Mouse (Mus musculus) G1E (cell line): ENCODE measurements at regions not wholly inside any gene's neighbourhood (a gene's known extent, or its start where the extent isn't known, plus 50 kb on each side); places are given as distances from the start of the nearest gene placed in this dataset.

Experiments
- ATAC-seq: 2 replicates; pipeline ENCODE4 v1.8.0; 2016; ENCODE audit warnings: mild to moderate bottlenecking; ENCODE audit not compliant: insufficient number of reproducible peaks, poor library complexity, low FRiP score, severe bottlenecking; ENCODE audit errors: extremely low read depth
- DNase-seq: peaks from one replicate; pipeline ENCODE4 v3.0.0; 2012; ENCODE audit warnings: low spot score
- H3K27me3 ChIP-seq: 2 replicates; pipeline ENCODE4 v1.6.1; 2012; ENCODE audit warnings: mild to moderate bottlenecking, low read length, inconsistent platforms; ENCODE audit not compliant: insufficient read depth
- H3K36me3 ChIP-seq: replicated peaks from 2 replicates; pipeline ENCODE3; 2012; ENCODE audit warnings: mild to moderate bottlenecking, inconsistent platforms
- H3K4me1 ChIP-seq: 2 replicates; pipeline ENCODE4 v1.6.1; 2012; ENCODE audit warnings: low read depth, low read length, inconsistent platforms, mixed read lengths; ENCODE audit not compliant: insufficient read depth
- H3K4me3 ChIP-seq: 2 replicates; pipeline ENCODE4 v1.5.1; 2012; ENCODE audit warnings: low read depth, mild to moderate bottlenecking, inconsistent platforms, low read length, moderate library complexity, mixed read lengths
- H3K9me3 ChIP-seq: replicated peaks from 2 replicates; pipeline ENCODE4 v1.6.1; 2012; ENCODE audit warnings: inconsistent platforms
- CTCF ChIP-seq: IDR thresholded peaks from 2 replicates; pipeline ENCODE4 v1.5.1; 2012; ENCODE audit warnings: low read depth, low read length, inconsistent platforms, mixed read lengths
- GATA1 ChIP-seq: IDR thresholded peaks from 2 replicates; pipeline ENCODE4 v1.6.1; 2012; ENCODE audit warnings: borderline replicate concordance, low read length, inconsistent platforms, mixed read lengths
- GATA2 ChIP-seq: IDR thresholded peaks from 2 replicates; pipeline ENCODE4 v1.6.1; 2012; ENCODE audit warnings: low read depth, low read length, inconsistent platforms, borderline replicate concordance
- POLR2AphosphoS5 ChIP-seq: IDR thresholded peaks from 2 replicates; pipeline ENCODE4 v1.6.1; 2012; ENCODE audit warnings: low read depth, low read length, inconsistent platforms; ENCODE audit not compliant: insufficient replicate concordance
- TAL1 ChIP-seq: conservative IDR thresholded peaks from 2 replicates; pipeline ENCODE4 v1.6.1; 2012; ENCODE audit warnings: low read depth, low read length, inconsistent platforms, mixed read lengths

- DNase-seq (no peak), ATAC-seq (no peak)
- H3K9me3 ChIP-seq = no peaks in the 10 kb centered on the region
- no peak overlapping the region for H3K4me3 ChIP-seq
- TF ChIP-seq GATA2 (no peak), GATA1 (no peak), CTCF (no peak), POLR2AphosphoS5 (no peak), TAL1 (no peak)
- no peaks in the 10 kb centered on the region for H3K4me1 ChIP-seq
- no peaks in the 10 kb centered on the region for H3K36me3 ChIP-seq
- peaks cover 4% of the 10 kb centered on the region; the same call in 1 of the 2 replicates for H3K27me3 ChIP-seq
These were observed 1922.6 kb downstream of the 9330182O14Rik start for GRCm38 (mm10) chr15:42056772-42057171.

- no peaks in the 10 kb centered on the region for H3K9me3 ChIP-seq
These were observed 1934.2 kb downstream of the 9330182O14Rik start for GRCm38 (mm10) chr15:42068207-42068831.

GRCm38 (mm10) chr15:42069072-42069471 lies 1934.9 kb downstream of the 9330182O14Rik start:
- DNase-seq (no peak), ATAC-seq (no peak)
- TF ChIP-seq TAL1 (no peak), GATA1 (no peak), POLR2AphosphoS5 (no peak), GATA2 (no peak), CTCF (no peak)
- Histone ChIP-seq H3K4me1 (no peaks in the 10 kb centered on the region), H3K4me3 (no peak overlapping the region), H3K36me3 (no peaks in the 10 kb centered on the region), H3K9me3 (no peaks in the 10 kb centered on the region), H3K27me3 (0 out of 2 replicates have a peak, but pooled peaks cover 2% of the 10 kb centered on the region)

More at GRCm38 (mm10) chr15:42068207-42068831, 1934.2 kb downstream of the 9330182O14Rik start:
- no peaks in the 10 kb centered on the region for H3K4me1 ChIP-seq
- H3K4me3 ChIP-seq = no peak overlapping the region
- H3K36me3 ChIP-seq = no peaks in the 10 kb centered on the region
- no peak for TF ChIP-seq TAL1
- TF ChIP-seq POLR2AphosphoS5 = no peak
- no peak for TF ChIP-seq GATA1
- TF ChIP-seq GATA2 = no peak
- no peak for TF ChIP-seq CTCF
- DNase-seq (no peak), ATAC-seq (no peak)
- H3K27me3 ChIP-seq = 0 out of 2 replicates have a peak, but pooled peaks cover 2% of the 10 kb centered on the region

DNA sequence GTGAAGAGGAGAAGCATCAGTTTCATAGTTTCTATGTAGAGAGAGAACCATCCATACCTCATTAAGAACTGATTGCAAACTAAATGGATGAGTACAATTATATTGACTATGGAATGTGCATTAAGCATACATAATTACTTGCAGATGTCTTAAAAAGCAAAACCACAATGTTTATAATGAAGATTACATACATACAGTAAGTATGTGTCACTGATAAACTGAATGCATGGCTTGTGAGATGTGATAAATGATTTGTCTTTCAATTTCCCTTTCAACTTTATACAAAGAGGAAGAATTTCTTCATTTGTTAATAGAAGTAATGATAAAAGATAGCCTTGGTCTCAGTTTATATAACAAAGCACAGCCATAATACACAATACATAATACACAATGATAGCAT lies 1939.3 kb downstream of the 9330182O14Rik start:
- Histone ChIP-seq H3K4me1 (no peaks in the 10 kb centered on the region), H3K27me3 (no peaks in the 10 kb centered on the region), H3K36me3 (no peaks in the 10 kb centered on the region), H3K9me3 (no peaks in the 10 kb centered on the region), H3K4me3 (no peak overlapping the region)
- no peak for TF ChIP-seq GATA1
- no peak for TF ChIP-seq CTCF
- no peak for TF ChIP-seq POLR2AphosphoS5
- TF ChIP-seq TAL1 = no peak
- no peak for TF ChIP-seq GATA2
- no peak for ATAC-seq
- DNase-seq = no peak

DNA sequence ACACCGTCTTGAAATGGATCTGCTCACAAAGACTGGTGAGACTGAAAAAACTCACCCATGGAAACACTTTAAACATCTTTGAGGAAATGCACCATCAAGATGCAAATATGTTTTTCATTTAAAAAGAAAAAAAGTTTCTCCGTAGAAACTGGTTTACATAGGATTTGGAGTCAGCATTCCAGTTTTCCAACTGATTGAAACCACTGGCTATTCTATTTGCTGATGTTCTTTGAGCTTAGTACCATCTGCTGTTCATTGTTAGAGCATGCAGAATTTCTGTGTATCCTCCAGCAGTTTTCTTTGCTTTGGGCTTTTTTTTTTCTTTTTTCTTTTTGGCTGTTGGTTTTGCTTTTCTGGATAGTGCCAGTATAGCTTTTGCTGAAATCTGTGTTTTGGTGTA lies 1948.3 kb downstream of the 9330182O14Rik start:
- H3K27me3 ChIP-seq = no peaks in the 10 kb centered on the region
- no peaks in the 10 kb centered on the region for H3K9me3 ChIP-seq
- ATAC-seq = no peak
- no peaks in the 10 kb centered on the region for H3K4me1 ChIP-seq
- H3K4me3 ChIP-seq = no peak overlapping the region
- H3K36me3 ChIP-seq = no peaks in the 10 kb centered on the region
- no peak for DNase-seq
- TF ChIP-seq TAL1 = no peak
- no peak for TF ChIP-seq GATA1
- no peak for TF ChIP-seq POLR2AphosphoS5
- no peak for TF ChIP-seq GATA2
- no peak for TF ChIP-seq CTCF

DNA sequence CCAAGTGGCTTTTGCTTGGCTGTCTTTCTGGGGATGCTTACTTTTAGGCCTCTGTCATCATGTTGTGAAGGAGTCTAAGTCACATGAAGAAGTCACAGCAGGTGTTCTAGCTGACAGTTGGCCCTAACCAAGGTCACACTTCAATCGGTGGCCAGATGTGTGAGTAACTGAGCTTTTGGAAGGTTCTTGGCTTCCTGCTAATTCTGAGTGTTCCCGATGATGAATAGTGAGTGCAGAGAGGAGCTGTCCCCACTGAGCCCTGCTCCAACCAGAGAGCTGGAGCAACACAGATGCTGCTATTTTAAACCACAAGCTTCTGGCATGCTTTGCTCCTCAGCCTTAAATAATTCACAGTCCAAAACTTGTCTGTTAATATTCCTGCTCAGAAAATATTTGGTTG lies 1966.6 kb downstream of the 9330182O14Rik start:
- no peaks in the 10 kb centered on the region for H3K9me3 ChIP-seq
- H3K4me3 ChIP-seq = no peak overlapping the region
- H3K27me3 ChIP-seq = no peaks in the 10 kb centered on the region
- no peak for ATAC-seq
- H3K4me1 ChIP-seq = no peaks in the 10 kb centered on the region
- no peaks in the 10 kb centered on the region for H3K36me3 ChIP-seq
- TF ChIP-seq TAL1 (no peak), GATA1 (no peak), CTCF (no peak), POLR2AphosphoS5 (no peak), GATA2 (no peak)
- DNase-seq = no peak
